Mouse (Mus musculus) ES-E14 (cell line): ENCODE measurements around the gene Sdcbp2.

ENCODE experiments used
- HCFC1 ChIP-seq: IDR thresholded peaks from 2 replicates; pipeline ENCODE4 v1.6.1; 2012; ENCODE audit warnings: low read length, inconsistent platforms, borderline replicate concordance; ENCODE audit not compliant: insufficient read depth
- MAFK ChIP-seq: IDR thresholded peaks from 2 replicates; pipeline ENCODE4 v1.6.1; 2014; ENCODE audit warnings: mild to moderate bottlenecking, low read depth, low read length, inconsistent platforms; ENCODE audit not compliant: insufficient read depth
- ZC3H11A ChIP-seq: IDR thresholded peaks from 2 replicates; pipeline ENCODE4 v1.6.1; 2012; ENCODE audit warnings: low read depth, mild to moderate bottlenecking, inconsistent platforms, low read length, borderline replicate concordance

DNA sequence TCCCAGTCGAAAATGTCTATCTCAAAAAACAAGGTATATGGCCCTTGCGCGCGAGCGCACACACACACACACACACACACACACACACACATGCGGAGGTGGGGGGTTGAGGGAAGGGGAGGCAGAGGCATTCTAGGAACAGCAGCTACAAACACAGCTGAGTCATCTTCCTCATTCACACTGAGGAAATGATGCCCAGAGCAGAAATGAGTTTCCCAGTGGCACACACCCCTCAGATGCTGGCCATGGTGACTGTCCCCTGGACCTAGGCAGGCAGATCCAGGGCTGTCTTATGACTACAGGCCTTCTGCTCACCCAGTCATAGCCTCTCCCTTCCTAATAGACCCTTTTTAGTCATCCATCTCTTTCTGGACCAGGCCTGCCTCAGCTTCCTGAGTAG lies 38.8 kb upstream of the Sdcbp2 start:
- TF ChIP-seq MAFK (no peak), HCFC1 (no peak), ZC3H11A (no peak)
